Mouse (Mus musculus) intestine, embryonic 14.5 days (tissue): ENCODE data around the gene Slc22a16. TPM values are rescaled to one million over a fixed set of nuclear protein-coding genes. Genes with fewer than 3 reads are reported as not detected.

ENCODE experiments used
- ATAC-seq: fragments of 200-750 bp; cut with Nextera tagmentation; replicated peaks from 2 replicates; pipeline ENCODE4 v1.8.0; 2017; ENCODE audit warnings: low read depth, moderate number of reproducible peaks, moderate TSS enrichment, moderate library complexity; ENCODE audit not compliant: low FRiP score, low TSS enrichment
- DNase-seq: peaks from one replicate; pipeline ENCODE4 v3.0.0-alpha.2; 2018; ENCODE audit warnings: low spot score
- H3K27ac ChIP-seq: fragments of 300-500 bp; sonication (generic); 2 replicates; pipeline ENCODE4 v1.5.1; 2014; ENCODE audit warnings: low read depth, mild to moderate bottlenecking, control low read depth
- H3K27me3 ChIP-seq: fragments of 300-500 bp; sonication (generic); replicated peaks from 2 replicates; pipeline ENCODE4 v1.6.1; 2014; ENCODE audit warnings: low read length, control low read depth; ENCODE audit not compliant: control insufficient read depth, insufficient read depth
- H3K36me3 ChIP-seq: fragments of 300-500 bp; sonication (generic); 2 replicates; pipeline ENCODE4 v1.6.1; 2014; ENCODE audit warnings: low read length, control low read depth; ENCODE audit not compliant: control insufficient read depth, insufficient read depth
- H3K4me1 ChIP-seq: fragments of 300-500 bp; sonication (generic); replicated peaks from 2 replicates; pipeline ENCODE4 v1.6.1; 2014; ENCODE audit warnings: low read length, control low read depth, mixed read lengths; ENCODE audit not compliant: control insufficient read depth, insufficient read depth
- H3K4me2 ChIP-seq: fragments of 300-500 bp; sonication (generic); 2 replicates; pipeline ENCODE4 v1.6.1; 2014; ENCODE audit warnings: low read length
- H3K4me3 ChIP-seq: fragments of 300-500 bp; sonication (generic); 2 replicates; pipeline ENCODE4 v1.5.1; 2014; ENCODE audit warnings: low read depth, low read length, control low read depth, mixed read lengths
- H3K9ac ChIP-seq: fragments of 300-500 bp; sonication (generic); 2 replicates; pipeline ENCODE4 v1.6.1; 2014; ENCODE audit warnings: mild to moderate bottlenecking, low read length
- H3K9me3 ChIP-seq: fragments of 300-500 bp; sonication (generic); 2 replicates; pipeline ENCODE4 v1.6.1; 2016; ENCODE audit warnings: low read length, control low read depth; ENCODE audit not compliant: control insufficient read depth
- WGBS: fragments of 180-500 bp; shearing (Covaris S2); extraction: QIAGEN DNeasy Blood & Tissue Kit; methylation state at CpG from one replicate; pipeline ENCODE4 v1.1.7; 2014; 5-methylcytosine and 5-hydroxymethylcytosine counted together
- polyA plus RNA-seq: library from polyadenylated mRNA; unstranded; fragments of >200 nt; fragmentation: Nextera tagmentation; extraction: Ambion mirVana; gene quantifications from 2 replicates; pipeline ENCODE4 v1.2.1, GENCODE M21; 2014

Slc22a16 gene
- polyA plus RNA-seq, 1 experiment from 2014 or later = not detected

DNA sequence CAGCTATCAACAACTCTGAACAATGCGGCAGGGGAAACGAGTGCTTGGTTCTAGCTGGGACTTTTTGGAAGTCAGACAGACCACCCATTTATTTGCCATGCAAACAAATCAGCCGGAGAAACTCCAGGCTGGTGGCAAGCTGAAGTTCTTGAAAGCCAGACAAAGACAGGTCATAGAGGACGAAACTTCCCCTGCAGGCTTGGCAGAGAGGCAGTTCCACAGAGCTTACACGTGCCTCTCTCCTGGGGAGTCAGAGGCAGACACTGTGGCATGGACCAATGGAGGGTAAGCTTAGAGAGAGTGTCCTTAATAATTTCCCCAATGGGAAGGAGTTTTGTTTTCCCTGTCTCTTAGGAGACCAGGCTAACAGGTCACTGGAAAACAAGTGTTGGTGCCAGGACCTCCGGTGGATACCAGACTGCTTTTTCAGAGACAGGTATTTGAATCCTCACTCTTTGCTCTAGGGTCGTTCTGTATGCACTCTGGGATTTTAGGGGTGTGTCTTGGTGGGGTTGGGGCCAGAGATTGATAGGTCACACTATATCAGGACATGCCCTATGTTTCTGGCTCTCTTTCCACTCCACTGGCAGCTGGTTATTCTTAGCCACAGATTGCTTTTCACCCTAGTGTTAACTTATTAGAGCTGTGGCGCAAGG is 59.6 kb downstream of the Slc22a16 start, which contains the start of gene Ddo:
Gene Ddo, plus strand, starts transcription at position 356 of the 656 bp plus-strand sequence.
- H3K4me2 ChIP-seq = no peak within 1 kb of the TSS; the same call in 1 of the 2 replicates
- DNase-seq = no peak

DNA sequence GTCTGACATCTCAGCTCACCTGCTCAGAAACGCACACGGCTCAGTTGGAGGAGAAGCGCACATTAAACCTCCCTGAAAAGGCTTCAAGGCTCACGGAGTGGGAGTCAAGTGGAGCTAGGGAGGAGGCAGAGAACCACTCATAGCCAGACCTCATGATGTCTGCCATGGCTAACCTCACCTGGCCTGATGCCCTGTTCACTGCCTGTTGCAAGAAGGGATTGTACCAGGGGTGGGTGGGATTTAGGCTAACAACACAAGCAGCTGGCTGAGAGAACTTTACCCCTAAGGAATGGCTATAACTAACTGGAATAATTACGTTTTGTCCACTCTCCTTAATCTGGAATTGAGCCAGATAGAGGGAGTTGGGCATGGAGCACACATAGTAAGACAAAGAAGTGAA is 60.3 kb downstream of the Slc22a16 start:
- ATAC-seq (no peak), DNase-seq (no peak)
- Histone ChIP-seq H3K4me1 (peaks cover 6% of the 10 kb centered on the region), H3K27ac (no peak overlapping the region), H3K9me3 (0 out of 2 replicates have a peak, but pooled peaks cover 4% of the 10 kb centered on the region), H3K27me3 (no peaks in the 10 kb centered on the region), H3K4me3 (no peak overlapping the region), H3K36me3 (no peaks in the 10 kb centered on the region), H3K9ac (no peak overlapping the region), H3K4me2 (no peak overlapping the region)
- WGBS = 59% methylated on average over 5 of the region's 5 CpGs

More for the DNA sequence above, 59.6 kb downstream of the Slc22a16 start, which contains the start of gene Ddo:
- Histone ChIP-seq H3K27ac (peak within 1 kb of the TSS; percentile 16; the same call in 1 of the 2 replicates), H3K27me3 (no peaks in the 10 kb centered on the region), H3K9me3 (0 out of 2 replicates have a peak, but pooled peaks cover 4% of the 10 kb centered on the region), H3K4me1 (peaks cover 6% of the 10 kb centered on the region), H3K4me3 (no peak within 1 kb of the TSS), H3K36me3 (no peaks in the 10 kb centered on the region), H3K9ac (no peak within 1 kb of the TSS)
- WGBS = 25% methylated on average over 8 of the region's 8 CpGs
- no peak for ATAC-seq

DNA sequence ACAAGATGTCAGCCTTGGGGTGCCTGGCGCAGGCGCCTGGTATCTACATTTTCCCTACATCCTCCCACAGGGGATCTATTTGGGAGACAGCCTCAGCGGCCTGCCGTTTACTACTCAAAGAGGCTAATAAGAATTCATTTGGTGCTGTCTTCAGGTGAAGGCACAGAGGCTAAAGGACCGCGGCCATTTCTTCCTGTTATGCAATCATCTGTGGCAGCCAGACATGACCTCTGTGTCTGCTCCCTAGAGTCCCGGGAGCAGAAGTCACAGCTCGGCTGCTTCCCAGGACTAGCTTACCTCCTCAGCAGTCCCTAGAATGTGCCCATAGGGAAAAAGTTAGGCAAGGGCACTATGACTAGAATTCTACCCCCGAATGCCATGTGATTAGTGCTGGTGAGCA is 60.8 kb downstream of the Slc22a16 start:
- H3K9ac ChIP-seq = no peak overlapping the region
- no peak overlapping the region for H3K4me3 ChIP-seq
- H3K27me3 ChIP-seq = no peaks in the 10 kb centered on the region
- H3K36me3 ChIP-seq = no peaks in the 10 kb centered on the region
- no peak for ATAC-seq
- WGBS = 68% methylated on average over 9 of the region's 9 CpGs
- DNase-seq = no peak
- 0 out of 2 replicates have a peak, but pooled peaks cover 4% of the 10 kb centered on the region for H3K9me3 ChIP-seq
- no peak overlapping the region for H3K27ac ChIP-seq
- peaks cover 6% of the 10 kb centered on the region for H3K4me1 ChIP-seq
- H3K4me2 ChIP-seq = no peak overlapping the region

DNA sequence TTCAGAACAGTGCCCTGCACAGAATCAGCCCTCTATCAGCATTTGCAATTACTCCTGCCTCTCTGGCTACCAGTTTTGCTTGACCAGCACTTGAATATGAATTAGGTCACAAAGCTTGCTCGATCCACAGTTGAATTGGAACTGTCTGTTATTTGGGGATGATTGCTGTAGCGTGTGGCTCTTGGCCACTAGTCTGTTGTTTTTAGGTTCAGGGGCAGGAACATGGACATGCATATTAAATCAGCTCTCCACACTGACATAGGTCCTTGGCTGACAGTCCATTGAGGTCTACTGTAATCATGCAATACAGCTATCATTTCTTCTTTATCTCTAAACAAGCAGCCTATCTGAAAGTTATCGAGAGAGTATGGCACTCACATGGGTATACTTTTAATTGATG is 62.0 kb downstream of the Slc22a16 start:
- Histone ChIP-seq H3K4me2 (no peak overlapping the region), H3K4me3 (no peak overlapping the region), H3K9ac (no peak overlapping the region), H3K36me3 (no peaks in the 10 kb centered on the region), H3K27me3 (no peaks in the 10 kb centered on the region), H3K9me3 (0 out of 2 replicates have a peak, but pooled peaks cover 4% of the 10 kb centered on the region), H3K27ac (no peak overlapping the region), H3K4me1 (peaks cover 6% of the 10 kb centered on the region)
- no peak for ATAC-seq
- DNase-seq = no peak
- 92% methylated on average over 3 of the region's 3 CpGs for WGBS

DNA sequence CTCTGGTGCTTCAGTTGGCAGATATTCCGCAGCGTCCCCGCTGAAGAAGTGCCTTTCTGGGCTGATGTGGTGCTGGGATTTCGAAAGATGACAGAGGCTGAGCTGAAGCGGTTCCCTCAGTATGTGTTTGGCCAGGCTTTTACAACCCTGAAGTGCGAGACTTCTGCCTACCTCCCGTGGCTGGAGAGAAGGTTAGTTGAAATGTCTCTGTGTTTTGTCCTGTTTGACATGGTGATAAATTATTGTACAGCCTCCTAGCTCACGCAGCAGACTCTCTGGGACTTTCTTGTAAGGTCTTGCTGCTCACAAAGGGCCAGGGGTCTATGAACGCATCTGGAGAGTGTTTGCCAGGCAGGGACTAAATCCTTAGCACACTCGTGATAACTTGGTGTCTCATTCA is 67.2 kb downstream of the Slc22a16 start:
- H3K4me1 ChIP-seq = peaks cover 11% of the 10 kb centered on the region; the same call in 1 of the 2 replicates
- H3K4me3 ChIP-seq = no peak overlapping the region
- ATAC-seq = no peak
- H3K9me3 ChIP-seq = no peaks in the 10 kb centered on the region
- peak overlapping the region; percentile 41; the same call in 1 of the 2 replicates for H3K27ac ChIP-seq
- no peaks in the 10 kb centered on the region for H3K36me3 ChIP-seq
- H3K27me3 ChIP-seq = no peaks in the 10 kb centered on the region
- H3K4me2 ChIP-seq = no peak overlapping the region
- H3K9ac ChIP-seq = no peak overlapping the region
- WGBS = 17% methylated on average over 10 of the region's 10 CpGs
- DNase-seq = no peak

DNA sequence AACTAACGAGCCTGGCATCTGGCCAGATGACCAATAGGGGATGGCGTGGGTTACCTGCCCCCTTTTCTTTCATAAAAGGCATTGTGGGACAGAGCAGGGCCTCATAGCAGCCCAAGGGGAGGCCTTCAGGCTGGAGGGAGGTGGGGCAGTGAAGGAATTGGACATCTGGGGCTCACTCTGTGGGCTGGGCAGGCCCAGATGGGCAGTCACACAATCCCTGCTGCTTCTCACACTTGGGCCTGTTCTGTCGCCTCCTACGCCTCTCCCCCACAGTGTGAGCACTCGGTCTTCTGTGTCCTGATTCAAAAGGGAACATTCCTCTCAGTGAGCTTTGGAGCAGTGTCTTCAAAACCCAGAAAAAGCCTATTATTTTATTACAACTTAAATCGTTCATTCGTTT is 68.1 kb downstream of the Slc22a16 start:
- DNase-seq = no peak
- WGBS = 55% methylated on average over 7 of the region's 7 CpGs

DNA sequence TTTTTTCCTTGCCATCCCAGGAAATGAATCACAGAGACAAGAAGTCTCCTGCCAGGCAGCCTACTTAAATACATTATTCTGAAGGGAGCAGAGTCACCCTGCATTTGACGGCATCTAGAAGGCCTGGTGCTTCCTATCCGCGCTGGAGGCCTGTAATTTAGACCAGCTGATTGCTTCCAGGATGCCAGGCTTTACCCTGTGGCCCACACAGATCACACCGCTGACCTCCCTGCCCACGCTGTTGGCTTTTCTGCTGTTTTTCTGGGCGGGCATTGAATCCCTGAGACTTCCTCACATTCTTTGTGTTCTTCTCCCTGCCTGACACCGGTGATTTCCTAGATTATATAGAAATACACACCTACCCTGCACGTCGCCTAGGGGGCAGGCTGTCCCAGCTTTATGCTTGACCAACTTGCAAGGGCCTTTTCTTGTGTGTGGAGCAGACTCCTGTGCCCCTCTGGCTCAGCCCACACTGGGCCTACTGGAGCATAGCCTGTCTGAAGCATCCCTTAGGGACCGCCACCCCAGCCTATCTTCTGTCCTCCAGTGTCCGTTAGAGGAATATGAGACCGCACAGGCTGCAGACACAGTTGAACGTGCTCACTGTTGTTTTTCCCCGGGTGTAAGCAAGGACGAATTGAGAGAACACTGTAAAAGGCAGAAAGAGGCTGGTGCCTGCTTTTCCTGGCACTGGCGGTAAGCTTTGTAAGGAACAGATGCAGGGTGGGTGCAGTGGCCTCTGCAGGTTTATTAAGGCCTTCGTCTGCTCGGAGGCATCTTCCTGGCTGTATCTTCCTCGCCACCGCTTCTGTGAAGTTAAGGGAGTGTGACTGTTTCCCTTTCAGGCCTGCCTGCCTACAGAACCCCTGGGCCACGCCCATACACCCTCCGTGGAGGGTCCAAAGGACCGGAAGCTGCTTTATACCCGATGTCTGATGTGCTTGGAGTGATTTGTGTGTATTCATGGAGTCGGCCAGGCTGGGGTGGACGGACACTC is 69.0 kb downstream of the Slc22a16 start:
- H3K4me2 ChIP-seq = no peak overlapping the region
- H3K27me3 ChIP-seq = no peaks in the 10 kb centered on the region
- no peaks in the 10 kb centered on the region for H3K9me3 ChIP-seq
- H3K27ac ChIP-seq = no peak overlapping the region
- H3K4me1 ChIP-seq = peaks cover 15% of the 10 kb centered on the region
- no peaks in the 10 kb centered on the region for H3K36me3 ChIP-seq
- no peak for ATAC-seq
- no peak for DNase-seq
- no peak overlapping the region for H3K4me3 ChIP-seq
- no peak overlapping the region for H3K9ac ChIP-seq
- 51% methylated on average over 26 of the region's 26 CpGs for WGBS

More for the DNA sequence above, 68.1 kb downstream of the Slc22a16 start:
- Histone ChIP-seq H3K4me2 (no peak overlapping the region), H3K4me3 (no peak overlapping the region), H3K4me1 (peaks cover 11% of the 10 kb centered on the region; the same call in 1 of the 2 replicates), H3K9me3 (no peaks in the 10 kb centered on the region), H3K27me3 (no peaks in the 10 kb centered on the region), H3K27ac (peak overlapping the region; percentile 51; the same call in 1 of the 2 replicates), H3K36me3 (no peaks in the 10 kb centered on the region), H3K9ac (no peak overlapping the region)
- peak; percentile 50; the same call in 1 of the 2 replicates for ATAC-seq

DNA sequence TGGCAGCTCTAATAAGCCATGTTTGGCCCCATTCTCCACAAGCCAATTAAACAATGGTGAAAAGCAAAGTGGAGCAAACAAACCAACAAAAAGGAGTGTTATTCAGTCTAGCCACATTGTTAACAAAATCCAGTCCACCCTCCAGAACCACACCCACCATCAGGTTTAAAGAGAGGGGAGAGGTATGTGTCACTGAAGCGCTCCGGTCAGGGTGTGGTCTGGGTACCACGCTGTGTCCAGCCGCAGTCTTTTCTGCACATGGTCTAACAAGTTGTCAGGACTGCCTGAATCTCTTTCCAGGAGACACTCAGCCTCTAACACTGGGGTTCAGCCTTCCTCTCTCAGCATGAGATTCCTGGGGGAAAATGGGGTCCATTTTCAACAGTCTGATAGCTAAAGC is 70.3 kb downstream of the Slc22a16 start:
- DNase-seq (no peak), ATAC-seq (no peak)
- 92% methylated on average over 4 of the region's 4 CpGs for WGBS
- no peak overlapping the region for H3K4me3 ChIP-seq
- H3K27ac ChIP-seq = no peak overlapping the region
- H3K36me3 ChIP-seq = no peaks in the 10 kb centered on the region
- no peaks in the 10 kb centered on the region for H3K9me3 ChIP-seq
- H3K27me3 ChIP-seq = no peaks in the 10 kb centered on the region
- H3K4me2 ChIP-seq = no peak overlapping the region
- peaks cover 20% of the 10 kb centered on the region for H3K4me1 ChIP-seq
- no peak overlapping the region for H3K9ac ChIP-seq
